Mouse (Mus musculus) urinary bladder, postnatal 0 days (tissue): Measurements from ENCODE around the gene Glipr1l3. TPM values are rescaled to one million over a fixed set of nuclear protein-coding genes. Genes with fewer than 3 reads are reported as not detected.

Experiments used
- polyA plus RNA-seq: library from polyadenylated mRNA; unstranded; fragments of >200 nt; fragmentation: Nextera tagmentation; extraction: Ambion mirVana; gene quantifications from 2 replicates; pipeline ENCODE4 v1.2.1, GENCODE M21; 2015

Glipr1l3 gene
- not detected in 2 replicates for polyA plus RNA-seq

DNA sequence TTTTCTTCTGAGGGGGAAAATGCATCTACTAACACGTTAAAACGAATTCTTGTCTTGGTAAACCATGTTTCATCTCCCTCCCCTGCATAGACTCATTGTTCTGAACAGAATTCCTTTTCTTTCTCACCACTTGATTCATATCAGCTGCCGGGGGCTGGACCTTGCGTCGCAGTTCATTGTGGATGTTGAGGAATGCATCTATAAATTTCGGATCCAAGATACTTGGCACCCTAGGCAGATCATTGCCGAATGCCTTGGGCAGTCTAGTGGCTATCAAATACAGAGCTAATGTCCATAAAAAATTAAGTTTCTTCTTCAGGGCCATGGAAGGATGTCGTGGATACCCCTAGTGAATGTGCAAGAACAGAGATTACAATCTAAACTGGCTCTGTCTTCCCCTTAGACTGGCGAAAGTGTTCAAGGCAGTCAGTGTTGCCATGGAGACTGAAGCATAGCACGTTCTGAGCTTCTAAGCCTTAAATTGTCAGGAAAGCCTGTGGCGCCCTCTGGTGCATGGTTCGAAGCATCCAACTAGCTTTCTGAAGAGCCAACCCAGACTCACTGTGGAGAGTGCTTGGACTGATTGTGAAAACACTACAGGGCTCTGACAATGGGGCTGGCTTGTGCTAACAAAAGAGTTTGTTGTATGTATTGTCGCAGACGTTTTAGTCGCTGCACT, at the start of gene Glipr1l3:
Gene Glipr1l3 (minus strand): TSS at position 446 of the 679 bp plus-strand sequence.

GRCm38 (mm10) chr10:112163168-112163766, 3.1 kb upstream of the Glipr1l3 start, which contains the start of gene Caps2:
TSS of gene Caps2 (plus strand) at chr10:112163621.

Other genes with a start within 250 kb of the Glipr1l3 start
- 17.9 and 21.9 TPM in 2 replicates for gene Krr1, start 187.7 kb downstream of the Glipr1l3 start, polyA plus RNA-seq
- 39.4 and 50.2 TPM in 2 replicates for gene Glipr1, start 157.7 kb downstream of the Glipr1l3 start, polyA plus RNA-seq
- gene Glipr1l1, start 100.1 kb downstream of the Glipr1l3 start, polyA plus RNA-seq = not detected in 2 replicates
- not detected in 2 replicates for gene Glipr1l2, start 77.0 kb downstream of the Glipr1l3 start, polyA plus RNA-seq
- gene Caps2, start 3.3 kb upstream of the Glipr1l3 start, polyA plus RNA-seq = 0.12 TPM in 1 of 2 replicates, not detected in the other
- gene Kcnc2, start 110.8 kb upstream of the Glipr1l3 start, polyA plus RNA-seq = 0.10 and 0.29 TPM in 2 replicates